Mouse (Mus musculus) cerebellum, adult 2 months (tissue): ENCODE results near the gene Zfpl1.

Source experiments
- CTCF ChIP-seq: fragments of 200-500 bp; IDR thresholded peaks from 2 replicates; pipeline ENCODE4 v1.5.1; 2011; ENCODE audit warnings: low read depth, mild to moderate bottlenecking, control low read depth, low read length, moderate library complexity, borderline replicate concordance; ENCODE audit not compliant: insufficient read depth
- POLR2A ChIP-seq: fragments of 200-500 bp; IDR thresholded peaks from 2 replicates; pipeline ENCODE4 v1.6.1; 2011; ENCODE audit warnings: low read length, control low read depth, borderline replicate concordance; ENCODE audit not compliant: insufficient read depth

DNA sequence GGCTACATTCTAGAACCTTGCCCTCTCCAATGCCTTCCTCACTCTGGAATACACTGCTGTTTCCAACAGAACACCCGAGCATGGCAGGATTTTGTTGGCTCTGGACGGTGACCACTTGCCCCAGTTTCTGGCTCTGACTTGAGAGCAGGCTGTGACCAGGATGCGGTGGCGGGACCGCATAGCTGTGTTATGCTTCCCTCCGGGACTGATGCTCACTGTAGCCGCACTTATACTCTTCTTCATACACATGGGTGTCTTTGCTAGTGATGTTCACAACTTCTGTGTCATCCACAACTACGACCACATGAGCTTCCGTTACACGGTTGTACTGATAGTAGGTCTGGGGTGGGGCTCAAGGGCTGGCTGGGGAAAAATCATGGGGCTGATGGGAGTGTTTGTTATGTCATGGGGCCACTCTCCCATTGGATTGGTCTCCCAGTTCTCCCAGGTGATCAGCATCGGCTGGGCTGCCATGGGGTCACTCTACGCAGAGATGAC lies 4.7 kb downstream of the Zfpl1 start, which contains the start of gene Tmem262:
- no peak for TF ChIP-seq CTCF
- no peak for TF ChIP-seq POLR2A
